Mouse (Mus musculus) thymus, postnatal 4 days (tissue): ENCODE measurements at regions not wholly inside any gene's neighbourhood (a gene's known extent, or its start where the extent isn't known, plus 50 kb on each side); places are given as distances from the start of the nearest gene placed in this dataset.
A peak's percentile ranks its signal among the peaks of the same experiment; 100 is the strongest.

Source experiments
- DNase-seq: peaks from one replicate; pipeline ENCODE4 v3.0.0; 2021

DNA sequence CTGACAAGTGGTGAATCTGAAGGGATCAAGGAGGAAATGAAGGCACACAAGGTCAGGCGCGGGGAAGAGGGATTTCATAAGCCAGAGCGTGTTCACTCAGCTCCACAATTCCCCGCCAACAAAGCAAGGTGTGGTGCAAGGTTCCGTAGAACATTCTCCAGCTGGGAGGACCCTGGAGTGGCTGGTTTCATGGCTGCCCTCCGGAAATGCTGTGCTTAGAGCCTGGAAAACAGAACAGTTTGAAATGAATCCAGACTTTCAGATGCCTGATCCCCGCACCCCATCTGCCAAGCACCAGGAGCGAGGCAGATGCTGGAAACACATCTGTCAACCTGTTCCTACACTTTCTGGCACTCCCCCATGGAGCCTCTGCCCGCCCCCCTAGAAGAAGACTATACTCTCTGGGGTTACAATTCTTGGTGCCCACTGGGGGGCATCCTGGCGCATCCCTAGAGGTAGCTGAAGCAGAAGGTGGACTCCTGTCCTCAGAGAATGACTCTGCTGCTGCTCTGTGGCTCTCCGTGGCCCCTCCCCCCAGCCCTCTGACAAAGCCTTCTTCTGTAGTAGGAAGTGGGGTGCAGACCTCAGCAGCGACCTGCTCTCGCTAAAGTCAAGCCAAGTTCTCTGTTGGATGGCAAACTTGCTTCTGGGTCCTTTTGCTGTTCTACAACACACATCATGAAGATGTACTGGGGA, 54.5 kb upstream of the Mafb start:
- DNase-seq: peak; percentile 92

DNA sequence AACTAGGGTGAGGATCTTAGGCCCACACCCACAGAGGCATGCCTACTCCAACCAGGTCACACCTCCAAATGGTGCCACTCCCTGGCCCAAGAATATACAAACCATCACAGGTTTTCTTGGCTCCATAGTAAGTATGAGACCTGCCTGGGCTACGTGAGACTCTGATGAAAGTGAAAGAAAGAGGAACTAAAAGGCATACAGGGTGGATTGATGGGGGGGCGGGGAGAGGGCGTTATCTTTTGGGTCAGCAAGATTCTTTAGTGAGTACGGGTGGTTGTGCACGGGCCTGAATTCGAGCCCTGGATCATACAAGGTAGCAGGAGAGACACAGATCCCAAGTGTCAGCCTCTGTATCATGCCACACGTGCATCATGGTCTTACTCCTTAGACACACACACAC, 57.6 kb upstream of the Mafb start:
- no peak for DNase-seq

DNA sequence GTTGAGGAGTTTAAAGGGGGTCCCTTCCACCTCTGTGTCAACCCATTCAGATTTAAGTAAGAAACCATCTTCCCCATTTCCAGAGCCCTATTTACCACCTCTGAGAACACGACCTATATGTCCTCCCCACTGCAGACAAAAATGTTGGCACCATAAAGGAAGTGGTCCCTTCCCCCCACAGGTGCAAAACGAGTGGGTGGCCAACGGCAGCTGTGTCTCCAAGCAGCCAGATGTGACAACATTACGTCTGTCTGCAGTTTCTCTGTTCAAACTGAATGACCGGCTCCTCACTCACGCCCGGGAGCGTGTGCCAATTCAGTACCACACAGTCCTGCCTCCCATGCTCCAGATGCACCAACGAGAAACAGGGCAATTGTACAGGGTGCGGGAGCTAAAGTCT, 60.6 kb upstream of the Mafb start:
- DNase-seq: peak; percentile 72

DNA sequence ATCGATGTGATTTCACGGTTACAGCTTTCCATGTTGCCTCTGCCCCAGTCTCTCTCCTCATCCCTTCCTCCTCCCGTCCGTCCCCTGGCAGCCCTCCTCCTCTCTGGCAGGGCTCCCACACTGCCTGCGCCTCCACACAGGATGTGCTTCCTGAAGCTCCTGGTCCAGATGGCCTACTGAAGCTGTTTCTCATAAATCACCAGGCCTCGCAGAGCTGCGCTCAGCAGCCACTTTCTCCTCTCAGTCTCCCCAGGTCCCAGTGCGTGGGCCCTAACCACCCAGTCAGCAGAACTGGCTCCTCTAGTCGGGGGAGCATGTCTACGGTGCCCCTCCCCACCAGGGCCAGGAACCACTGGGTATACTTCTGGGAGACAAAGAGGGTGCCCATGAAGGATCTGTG, 66.4 kb upstream of the Mafb start:
- peak; percentile 45 for DNase-seq

DNA sequence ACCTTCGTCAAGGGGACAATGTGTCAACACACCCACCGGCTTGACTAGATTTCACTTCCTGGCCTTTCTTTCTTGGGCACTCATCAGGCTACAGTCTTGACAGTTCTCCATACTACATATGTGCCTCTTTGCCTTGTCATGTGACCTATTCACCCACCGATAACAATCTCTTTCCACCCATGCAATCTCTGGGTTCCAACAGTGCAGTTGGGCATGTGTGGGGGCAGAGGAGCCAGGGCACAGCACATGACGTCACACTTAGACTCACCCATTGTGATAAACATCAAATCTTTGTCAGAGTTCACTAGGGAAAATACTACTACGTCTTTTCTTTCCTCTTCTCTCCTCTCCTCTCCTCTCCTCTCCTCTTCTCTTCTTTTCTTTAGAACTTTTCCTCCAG, 67.8 kb upstream of the Mafb start:
- no peak for DNase-seq

- DNase-seq: no peak
Observed at GRCm38 (mm10) chr2:160435622-160436021, 68.8 kb upstream of the Mafb start.

DNA sequence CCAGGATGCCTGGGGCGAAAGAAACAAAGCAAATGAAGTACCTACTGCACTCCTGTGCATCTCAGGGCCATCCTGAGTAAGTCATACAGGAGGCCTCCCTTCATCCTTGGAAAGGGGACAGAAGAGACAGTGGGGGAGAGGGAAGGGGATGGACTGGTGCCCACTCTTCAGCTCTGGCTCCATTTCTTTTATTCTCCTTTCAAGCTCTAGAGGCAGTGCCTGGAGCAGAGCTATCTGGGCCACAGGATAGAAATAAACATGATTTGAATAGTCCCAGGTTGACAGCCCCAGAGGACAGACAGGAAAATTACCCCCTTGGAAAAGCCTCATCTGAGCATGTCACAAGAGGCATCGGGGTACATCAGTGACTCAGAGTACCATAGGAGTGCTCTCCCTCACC, 72.2 kb upstream of the Mafb start:
- DNase-seq: no peak

DNA sequence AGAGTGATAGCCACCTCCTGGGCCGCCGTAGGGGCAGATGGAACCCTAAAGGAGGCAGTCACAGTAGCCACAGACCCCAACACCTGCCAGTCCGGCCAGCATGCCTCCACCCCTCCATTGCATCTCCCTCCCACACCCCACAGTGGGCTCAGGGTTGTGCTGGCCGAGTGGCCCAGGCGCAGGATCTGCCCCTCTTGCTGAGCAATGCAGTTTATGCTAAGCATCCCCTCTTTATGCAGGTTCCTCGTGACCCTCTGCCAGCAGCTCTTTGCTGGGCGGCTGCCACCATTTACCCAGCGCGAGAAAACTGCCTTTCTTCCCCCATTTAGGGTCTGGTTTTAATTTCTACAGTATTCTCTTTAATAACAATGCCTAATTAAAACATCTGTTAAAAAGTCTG, 73.4 kb upstream of the Mafb start:
- DNase-seq: no peak

- DNase-seq: no peak
Observed at GRCm38 (mm10) chr2:160451057-160451456, 84.2 kb upstream of the Mafb start.

DNA sequence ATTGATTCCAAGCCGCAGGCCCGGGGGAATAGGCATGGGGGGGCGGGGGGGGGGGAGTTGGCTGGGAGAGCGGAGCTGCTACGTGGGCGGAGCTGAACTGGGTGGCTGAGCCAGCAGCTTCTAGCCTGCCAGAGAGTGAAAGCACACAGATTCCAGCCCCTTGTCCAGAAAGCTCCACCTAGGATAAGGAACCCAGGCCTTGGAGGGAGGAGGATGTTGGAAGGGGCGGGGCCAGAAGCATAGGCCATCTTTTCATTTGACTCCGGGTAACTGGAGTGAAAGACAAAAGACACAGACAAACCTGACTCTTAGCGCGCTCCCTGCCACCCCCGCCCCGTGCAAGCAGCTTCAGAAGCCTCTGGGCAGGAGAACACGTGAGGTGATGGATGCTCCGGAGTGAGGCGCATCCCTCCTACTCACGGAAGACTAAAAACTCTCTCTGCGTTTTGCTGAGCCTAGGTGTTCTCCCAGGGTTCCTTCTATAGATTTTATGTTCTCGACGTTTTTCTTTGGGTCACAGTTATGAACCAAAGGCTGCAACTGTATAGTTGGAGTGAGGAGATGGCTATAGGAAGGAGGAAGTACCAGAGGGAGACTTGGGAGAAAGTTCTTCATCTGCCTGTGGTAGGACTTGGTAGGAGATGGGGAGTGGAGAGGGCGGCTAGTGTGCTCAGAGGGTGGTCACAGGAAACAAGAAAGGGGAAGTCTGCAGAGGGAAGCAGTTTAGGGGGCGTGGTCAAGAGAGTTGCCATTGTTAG, 84.8 kb upstream of the Mafb start:
- DNase-seq: peak; percentile 66

GRCm38 (mm10) chr2:160452239-160452530, 85.3 kb upstream of the Mafb start:
- DNase-seq: no peak

DNA sequence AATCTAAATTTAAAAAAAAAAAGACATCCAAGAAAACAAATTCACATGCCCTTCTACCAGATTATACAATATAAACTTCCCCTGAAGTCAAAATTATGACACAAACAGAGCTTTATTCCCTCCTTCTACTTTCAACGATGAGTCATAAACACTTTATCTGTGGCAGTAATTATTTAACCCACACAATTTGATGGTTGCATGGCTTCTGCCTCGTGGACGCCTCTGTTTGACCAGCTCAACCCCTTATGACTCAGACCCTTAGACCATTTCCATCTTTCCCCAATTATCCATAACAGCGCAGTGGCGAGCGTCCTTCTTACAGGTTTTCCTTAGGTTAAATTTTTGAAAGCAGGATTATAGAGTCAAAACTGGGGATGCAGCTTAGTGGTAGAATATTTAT, 85.9 kb upstream of the Mafb start:
- DNase-seq: no peak

- no peak for DNase-seq
Observed at GRCm38 (mm10) chr2:160455617-160456016, 88.8 kb upstream of the Mafb start.

DNA sequence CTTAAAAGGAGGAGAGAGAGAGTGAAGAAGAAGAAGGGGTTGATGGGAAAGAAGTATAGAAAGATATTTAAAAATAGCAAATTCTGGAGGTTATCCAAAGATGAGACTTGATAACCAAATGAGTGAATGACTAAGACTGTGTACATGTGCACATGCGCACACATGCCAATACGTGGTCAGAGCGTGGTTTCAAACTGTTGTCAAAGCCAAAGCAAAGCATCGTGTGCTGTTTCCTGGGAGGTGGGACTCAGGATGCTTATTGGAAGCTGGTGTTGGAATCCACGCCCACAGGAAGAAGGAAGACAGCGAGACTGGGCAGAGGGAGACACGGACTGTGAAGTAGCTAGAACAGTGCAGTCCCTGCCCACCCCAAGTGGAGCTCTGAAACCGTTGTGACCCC, 89.8 kb upstream of the Mafb start:
- DNase-seq: no peak

DNA sequence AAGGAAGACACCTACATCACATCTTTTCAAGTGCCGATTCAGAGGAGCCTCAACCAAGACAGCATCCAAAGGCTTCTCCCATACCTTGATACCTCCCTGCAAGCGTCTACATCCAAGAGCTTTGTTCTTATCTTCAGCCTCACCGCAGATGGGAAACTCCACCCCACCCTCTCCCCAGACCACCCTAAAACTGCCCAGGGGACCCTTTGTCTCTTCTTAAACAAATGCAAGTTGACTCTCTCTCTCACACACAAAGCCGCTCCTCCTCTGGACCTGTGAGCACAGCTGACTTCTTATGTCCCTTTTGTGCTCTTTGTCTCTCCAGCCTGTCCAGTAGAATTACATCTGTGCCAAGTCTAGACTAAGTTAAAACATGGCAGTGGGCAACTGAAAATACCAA, 104.7 kb upstream of the Mafb start:
- no peak for DNase-seq

- no peak for DNase-seq
Observed at GRCm38 (mm10) chr2:160476181-160476580, 109.3 kb upstream of the Mafb start.

GRCm38 (mm10) chr2:160479240-160479639, 112.4 kb upstream of the Mafb start:
- DNase-seq: no peak

DNA sequence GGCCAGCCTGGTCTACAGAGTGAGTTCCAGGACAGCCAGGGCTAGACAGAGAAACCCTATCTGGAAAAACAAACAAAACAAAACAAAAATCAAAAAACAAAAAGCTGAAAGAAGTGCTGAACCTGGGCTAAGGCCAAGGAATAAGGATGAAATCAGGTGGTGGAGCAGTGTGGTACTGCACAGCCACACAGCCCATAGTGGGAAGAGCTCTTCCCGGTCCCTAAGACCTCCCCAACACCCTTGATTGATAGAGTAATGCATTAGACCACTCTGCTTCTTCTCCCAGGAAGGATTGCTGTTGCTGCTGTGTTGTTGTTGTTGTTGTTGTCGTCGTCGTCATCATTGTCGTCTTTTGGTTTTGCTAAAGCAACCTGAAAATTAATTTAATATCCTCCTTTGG, 118.2 kb upstream of the Mafb start:
- no peak for DNase-seq

DNA sequence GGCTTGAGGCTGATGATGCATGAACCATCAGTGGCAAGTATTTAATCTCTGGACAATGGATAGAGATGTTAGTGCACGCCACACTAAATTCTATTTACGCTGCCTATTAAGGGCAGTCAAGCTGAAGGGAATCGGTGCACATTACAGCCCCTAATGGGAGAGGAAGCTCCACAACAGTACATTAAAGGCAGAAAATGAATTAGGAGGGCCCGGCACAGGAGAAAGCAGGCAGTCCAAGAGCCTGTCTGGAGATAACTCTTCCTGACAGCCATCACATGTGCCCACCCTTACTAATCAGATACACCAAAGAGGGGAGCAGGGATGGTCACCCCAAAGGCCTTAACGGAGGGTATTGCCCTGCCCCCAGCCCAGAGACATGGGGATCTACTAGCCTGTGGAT, 118.7 kb upstream of the Mafb start:
- no peak for DNase-seq

DNA sequence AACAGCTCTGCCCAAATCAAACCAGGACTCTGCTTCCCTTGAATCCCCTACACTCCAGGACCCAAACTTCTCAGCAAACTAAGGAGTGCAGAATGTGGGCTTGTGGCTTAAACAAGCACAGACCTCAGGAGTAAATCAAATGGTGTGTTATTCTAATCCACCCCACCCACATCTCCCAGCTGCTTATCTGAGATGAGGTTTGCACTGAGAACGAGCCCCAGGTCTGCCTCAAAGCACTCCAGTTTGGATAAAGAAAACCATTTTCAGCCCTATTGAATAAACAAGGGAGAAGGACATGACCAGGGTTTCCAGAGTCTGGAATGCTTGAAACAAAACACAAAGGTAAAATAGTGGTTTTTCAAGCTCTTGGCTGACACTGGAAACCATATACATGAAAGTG, 132.9 kb upstream of the Mafb start:
- DNase-seq: no peak

DNA sequence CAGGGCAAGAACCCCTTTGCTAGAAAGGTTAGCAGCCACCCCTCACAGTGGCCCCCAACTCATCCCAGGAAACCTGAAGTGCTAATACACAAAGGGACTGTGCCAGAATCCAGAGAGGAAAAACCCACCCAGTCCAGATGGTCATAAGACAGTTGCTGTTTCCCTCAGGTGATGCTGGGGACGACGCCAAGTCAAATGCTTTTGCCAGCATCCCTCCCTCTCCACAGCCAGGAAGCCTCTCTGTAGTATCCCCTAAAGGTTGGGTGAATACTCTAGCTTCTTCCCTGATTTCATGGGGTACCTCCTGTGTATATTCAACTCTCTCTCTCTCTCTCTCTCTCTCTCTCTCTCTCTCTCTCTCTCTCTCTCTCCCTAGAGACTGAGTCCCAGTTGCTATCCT, 136.0 kb upstream of the Mafb start:
- DNase-seq: no peak

- no peak for DNase-seq
Observed at GRCm38 (mm10) chr2:160503597-160504393, 136.9 kb upstream of the Mafb start.

GRCm38 (mm10) chr2:160504394-160504657, 137.5 kb upstream of the Mafb start:
- no peak for DNase-seq

DNA sequence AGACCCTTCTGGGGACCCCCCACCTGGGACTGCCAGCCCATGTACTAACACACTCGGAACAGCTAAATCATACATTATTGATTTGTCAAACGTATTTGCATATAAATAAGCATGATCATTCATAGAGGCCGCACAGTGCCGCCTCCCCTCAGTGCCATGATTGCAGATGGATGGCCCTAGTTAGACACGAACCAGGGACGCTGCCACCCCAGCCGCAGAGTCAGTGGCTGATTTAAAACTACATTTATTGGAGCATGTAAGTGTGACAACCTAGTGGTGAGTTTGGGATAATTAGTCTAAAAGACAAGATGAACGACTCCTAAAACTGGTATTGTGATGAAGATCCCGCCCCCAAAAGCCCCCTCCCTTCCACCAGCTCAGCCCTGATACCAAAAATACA, 138.3 kb upstream of the Top1 start:
- DNase-seq: no peak
